Mouse (Mus musculus): ENCODE results near the gene Loxl3. TPM values are rescaled to one million over a fixed set of nuclear protein-coding genes. Genes with fewer than 3 reads are reported as not detected.

The Loxl3 gene
- total RNA-seq (2014; fragmentation: Nextera tagmentation) (0.67 and 8.2 TPM in 2 replicates), total RNA-seq (2017) (0.61 and 0.88 TPM in 2 replicates)

- ATAC-seq (replicated peaks; ENCODE audit: low FRiP score, low TSS enrichment, poor library complexity, severe bottlenecking) = peak; percentile 68
Observed at GRCm38 (mm10) chr6:83033249-83034185, at the start of gene Loxl3, which contains the start of gene Dok1. Gene Loxl3 (plus strand): TSS chr6:83034173. Gene Dok1 (minus strand): TSS chr6:83033471.

GRCm38 (mm10) chr6:82987411-82987971, 46.5 kb upstream of the Loxl3 start:
- no peak for ATAC-seq (replicated peaks; ENCODE audit: low FRiP score, low TSS enrichment, poor library complexity, severe bottlenecking)

GRCm38 (mm10) chr6:82993696-82994095, 40.3 kb upstream of the Loxl3 start:
- ATAC-seq (replicated peaks; ENCODE audit: low FRiP score, low TSS enrichment, poor library complexity, severe bottlenecking) = no peak

GRCm38 (mm10) chr6:82994372-82994771, 39.6 kb upstream of the Loxl3 start:
- no peak for ATAC-seq (replicated peaks; ENCODE audit: low FRiP score, low TSS enrichment, poor library complexity, severe bottlenecking)

- peak; percentile 99 for ATAC-seq (replicated peaks; ENCODE audit: low FRiP score, low TSS enrichment, poor library complexity, severe bottlenecking)
Observed at GRCm38 (mm10) chr6:82996740-82997315, 37.1 kb upstream of the Loxl3 start.

GRCm38 (mm10) chr6:82997511-82998102, 36.4 kb upstream of the Loxl3 start:
- ATAC-seq (replicated peaks; ENCODE audit: low FRiP score, low TSS enrichment, poor library complexity, severe bottlenecking) = no peak

- ATAC-seq (replicated peaks; ENCODE audit: low FRiP score, low TSS enrichment, poor library complexity, severe bottlenecking) = no peak
Observed at GRCm38 (mm10) chr6:82998326-82998725, 35.6 kb upstream of the Loxl3 start.

- no peak for ATAC-seq (replicated peaks; ENCODE audit: low FRiP score, low TSS enrichment, poor library complexity, severe bottlenecking)
Observed at GRCm38 (mm10) chr6:82999986-83000385, 34.0 kb upstream of the Loxl3 start.

GRCm38 (mm10) chr6:83003082-83003481, 30.9 kb upstream of the Loxl3 start:
- no peak for ATAC-seq (replicated peaks; ENCODE audit: low FRiP score, low TSS enrichment, poor library complexity, severe bottlenecking)

- ATAC-seq (replicated peaks; ENCODE audit: low FRiP score, low TSS enrichment, poor library complexity, severe bottlenecking) = peak; percentile 37; the same call in 1 of the 2 replicates
Observed at GRCm38 (mm10) chr6:83003850-83004249, 30.1 kb upstream of the Loxl3 start.

- no peak for ATAC-seq (replicated peaks; ENCODE audit: low FRiP score, low TSS enrichment, poor library complexity, severe bottlenecking)
Observed at GRCm38 (mm10) chr6:83004309-83004708, 29.7 kb upstream of the Loxl3 start.

- ATAC-seq (replicated peaks; ENCODE audit: low FRiP score, low TSS enrichment, poor library complexity, severe bottlenecking) = no peak
Observed at GRCm38 (mm10) chr6:83004872-83005271, 29.1 kb upstream of the Loxl3 start.

GRCm38 (mm10) chr6:83005444-83006011, 28.4 kb upstream of the Loxl3 start:
- ATAC-seq (replicated peaks; ENCODE audit: low FRiP score, low TSS enrichment, poor library complexity, severe bottlenecking) = no peak

GRCm38 (mm10) chr6:83006114-83006513, 27.9 kb upstream of the Loxl3 start:
- ATAC-seq (replicated peaks; ENCODE audit: low FRiP score, low TSS enrichment, poor library complexity, severe bottlenecking) = no peak

GRCm38 (mm10) chr6:83008659-83009058, 25.3 kb upstream of the Loxl3 start:
- no peak for ATAC-seq (replicated peaks; ENCODE audit: low FRiP score, low TSS enrichment, poor library complexity, severe bottlenecking)

- ATAC-seq (replicated peaks; ENCODE audit: low FRiP score, low TSS enrichment, poor library complexity, severe bottlenecking) = peak; percentile 52; the same call in 1 of the 2 replicates
Observed at GRCm38 (mm10) chr6:83010010-83010409, 24.0 kb upstream of the Loxl3 start.

GRCm38 (mm10) chr6:83011255-83011654, 22.7 kb upstream of the Loxl3 start:
- no peak for ATAC-seq (replicated peaks; ENCODE audit: low FRiP score, low TSS enrichment, poor library complexity, severe bottlenecking)

- no peak for ATAC-seq (replicated peaks; ENCODE audit: low FRiP score, low TSS enrichment, poor library complexity, severe bottlenecking)
Observed at GRCm38 (mm10) chr6:83011756-83012155, 22.2 kb upstream of the Loxl3 start.

- ATAC-seq (replicated peaks; ENCODE audit: low FRiP score, low TSS enrichment, poor library complexity, severe bottlenecking) = no peak
Observed at GRCm38 (mm10) chr6:83013444-83013843, 20.5 kb upstream of the Loxl3 start.
